Mouse (Mus musculus) CH12.LX (cell line): ENCODE data around the gene Gm9044. TPM values are rescaled to one million over a fixed set of nuclear protein-coding genes. Genes with fewer than 3 reads are reported as not detected.
"Not testable (repeated sequence)": the region's sequence is repeated elsewhere in the genome, so short reads cannot be mapped to it uniquely, and the experiment has no call there.

ENCODE experiments used
- DNase-seq: peaks from one replicate; pipeline ENCODE4 v3.0.0-alpha.2; 2013; ENCODE audit errors: extremely low read depth
- H3K27ac ChIP-seq: 2 replicates; pipeline ENCODE4 v1.5.1; 2012; ENCODE audit warnings: low read depth, mild to moderate bottlenecking, control low read depth, moderate library complexity; ENCODE audit not compliant: insufficient read depth
- H3K27me3 ChIP-seq: replicated peaks from 2 replicates; pipeline ENCODE3; 2012; ENCODE audit warnings: inconsistent platforms
- H3K36me3 ChIP-seq, 2 experiments: replicated peaks in 1 of 2; 2 replicates each; pipeline versions ENCODE3 to v1.6.1; 2012; ENCODE audit warnings: inconsistent platforms in 1 of 2, low read length in 1 of 2, mild to moderate bottlenecking in 1 of 2, mixed read lengths in 1 of 2, moderate library complexity in 1 of 2; ENCODE audit not compliant: control insufficient read depth in 1 of 2, insufficient read depth in 1 of 2
- H3K4me1 ChIP-seq, 2 experiments: 2 replicates each; pipeline ENCODE4 v1.6.1; 2012; ENCODE audit warnings: inconsistent platforms in 1 of 2, moderate library complexity in 1 of 2; ENCODE audit not compliant: insufficient read depth in 2 of 2, control insufficient read depth in 1 of 2
- H3K4me2 ChIP-seq: 2 replicates; pipeline ENCODE4 v1.6.1; 2012; ENCODE audit warnings: low read depth, mild to moderate bottlenecking, control low read depth; ENCODE audit not compliant: poor library complexity, insufficient read depth, severe bottlenecking
- H3K4me3 ChIP-seq, 3 experiments: fragments of 150-350 bp in 1 of 3; sonication (generic) in 1 of 3; replicated peaks in 1 of 3; 2 replicates each; pipeline versions ENCODE3 to v1.5.1; 2011 to 2012; ENCODE audit warnings: low read depth in 2 of 3, low read length in 2 of 3, mild to moderate bottlenecking in 2 of 3, moderate library complexity in 2 of 3, control low read depth in 1 of 3, improper control_type of control experiment in 1 of 3, inconsistent platforms in 1 of 3, mixed read lengths in 1 of 3; ENCODE audit not compliant: poor library complexity in 1 of 3
- H3K79me2 ChIP-seq: replicated peaks from 2 replicates; pipeline ENCODE4 v1.6.1; 2012; ENCODE audit warnings: mild to moderate bottlenecking, moderate library complexity; ENCODE audit not compliant: control insufficient read depth, poor library complexity, insufficient read depth, severe bottlenecking; ENCODE audit errors: extremely low read depth
- H3K9ac ChIP-seq: 2 replicates; pipeline ENCODE4 v1.6.1; 2012; ENCODE audit warnings: low read depth, mild to moderate bottlenecking, control low read depth, moderate library complexity; ENCODE audit not compliant: insufficient read depth
- H3K9me3 ChIP-seq: replicated peaks from 2 replicates; pipeline ENCODE3; 2012; ENCODE audit warnings: low read length, inconsistent platforms, mixed read lengths
- BHLHE40 ChIP-seq: IDR thresholded peaks from 2 replicates; pipeline ENCODE4 v1.6.1; 2011; ENCODE audit warnings: mild to moderate bottlenecking, low read depth, low read length, improper control_type of control experiment
- CHD2 ChIP-seq: IDR thresholded peaks from 2 replicates; pipeline ENCODE4 v1.6.1; 2011; ENCODE audit warnings: low read length, improper control_type of control experiment
- CTCF ChIP-seq, 2 experiments: IDR thresholded peaks in 1 of 2; conservative IDR thresholded peaks in 1 of 2; 2 replicates each; pipeline ENCODE4 v1.5.1; 2011 to 2012; ENCODE audit warnings: low read depth in 2 of 2, low read length in 2 of 2, improper control_type of control experiment in 1 of 2, inconsistent platforms in 1 of 2, mild to moderate bottlenecking in 1 of 2, moderate library complexity in 1 of 2
- E2F4 ChIP-seq: IDR thresholded peaks from 2 replicates; pipeline ENCODE4 v1.6.1; 2011; ENCODE audit warnings: low read depth, low read length, improper control_type of control experiment; ENCODE audit not compliant: insufficient replicate concordance
- ELF1 ChIP-seq: IDR thresholded peaks from 2 replicates; pipeline ENCODE4 v1.6.1; 2014; ENCODE audit warnings: low read depth, mild to moderate bottlenecking, inconsistent platforms, low read length, improper control_type of control experiment
- ETS1 ChIP-seq: conservative IDR thresholded peaks from 2 replicates; pipeline ENCODE4 v1.6.1; 2012; ENCODE audit warnings: low read depth, mild to moderate bottlenecking, inconsistent platforms, low read length, improper control_type of control experiment, moderate library complexity
- MAFK ChIP-seq: IDR thresholded peaks from 2 replicates; pipeline ENCODE4 v1.6.1; 2011; ENCODE audit warnings: low read length, improper control_type of control experiment; ENCODE audit not compliant: insufficient replicate concordance
- MAZ ChIP-seq: IDR thresholded peaks from 2 replicates; pipeline ENCODE4 v1.6.1; 2012; ENCODE audit warnings: low read depth, mild to moderate bottlenecking, inconsistent platforms, low read length, improper control_type of control experiment, moderate library complexity
- MEF2A ChIP-seq: IDR thresholded peaks from 2 replicates; pipeline ENCODE4 v1.6.1; 2014; ENCODE audit warnings: low read depth, mild to moderate bottlenecking, inconsistent platforms, low read length, improper control_type of control experiment, borderline replicate concordance
- MYC ChIP-seq: IDR thresholded peaks from 2 replicates; pipeline ENCODE4 v1.6.1; 2011; ENCODE audit warnings: low read depth, mild to moderate bottlenecking, improper control_type of control experiment, low read length
- NRF1 ChIP-seq: IDR thresholded peaks from 2 replicates; pipeline ENCODE4 v1.6.1; 2014; ENCODE audit warnings: low read depth, mild to moderate bottlenecking, inconsistent platforms, low read length, improper control_type of control experiment, moderate library complexity
- PAX5 ChIP-seq: IDR thresholded peaks from 2 replicates; pipeline ENCODE4 v1.6.1; 2012; ENCODE audit warnings: low read length, inconsistent platforms, mixed read lengths
- POLR2AphosphoS2 ChIP-seq: IDR thresholded peaks from 2 replicates; pipeline ENCODE4 v1.6.1; 2011; ENCODE audit warnings: low read depth, low read length, improper control_type of control experiment
- RAD21 ChIP-seq: IDR thresholded peaks from 2 replicates; pipeline ENCODE4 v1.6.1; 2011; ENCODE audit warnings: low read depth, mild to moderate bottlenecking, low read length, improper control_type of control experiment, moderate library complexity
- TCF12 ChIP-seq: IDR thresholded peaks from 2 replicates; pipeline ENCODE4 v1.6.1; 2014; ENCODE audit warnings: low read depth, mild to moderate bottlenecking, inconsistent platforms, low read length, improper control_type of control experiment
- ZKSCAN1 ChIP-seq: IDR thresholded peaks from 2 replicates; pipeline ENCODE4 v1.6.1; 2012; ENCODE audit warnings: low read depth, inconsistent platforms, low read length, improper control_type of control experiment, borderline replicate concordance
- dilution Hi-C: fragments of 300-500 bp; cut with MboI; formaldehyde crosslinking; loops from 2 replicates; pipeline ENCODE4 v1.14.3; 2020; ENCODE audit warnings: low sequenced_read_pairs; ENCODE audit not compliant: extremely low pct_unique_long_range_greater_than_20kb, extremely low pct_ligation_motif_present
- in situ Hi-C: fragments of 300-500 bp; cut with MboI; formaldehyde crosslinking; loops from 3 replicates; pipeline ENCODE4 v1.14.3; 2019; ENCODE audit warnings: low sequenced_read_pairs, low pct_ligation_motif_present, low pct_unique_long_range_greater_than_20kb, mixed read lengths
- polyA plus RNA-seq: library from polyadenylated mRNA; unstranded; fragments of >175 nt; gene quantifications from 2 replicates; pipeline ENCODE4 v1.2.1, GENCODE M21; 2012; ENCODE audit warnings: low read depth; ENCODE audit not compliant: insufficient read length
- total RNA-seq, 2 experiments: library from RNA; depleted of rRNA; stranded (reverse); fragments of 300-350 nt in 1 of 2; fragments of >200 nt in 1 of 2; gene quantifications; 2 replicates each; pipeline ENCODE4 v1.2.3; 2012 to 2014

Gene Gm9044
- total and polyA plus RNA-seq, 3 experiments: not detected

DNA sequence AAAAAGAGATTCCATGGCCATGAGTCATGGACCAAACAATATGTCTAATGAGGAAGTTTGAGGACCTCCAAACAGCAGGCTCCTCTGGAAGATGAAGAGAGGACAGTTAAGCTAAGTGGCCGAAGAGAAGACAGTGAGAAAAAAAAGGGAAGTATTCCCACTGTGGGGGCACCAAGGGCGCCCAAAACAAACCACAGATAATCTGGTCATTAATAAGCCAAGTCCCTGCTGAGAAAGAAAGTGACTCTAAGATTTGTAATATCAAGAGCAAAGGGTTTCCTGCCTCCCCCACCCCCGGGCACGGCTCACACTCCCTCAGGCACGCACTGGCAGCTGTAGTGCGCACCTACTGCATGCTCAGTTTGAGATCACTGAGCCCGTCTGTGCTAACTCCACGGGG is 13.2 kb downstream of the Gm9044 start:
- H3K4me2 ChIP-seq: no peak overlapping the region
- H3K27me3 ChIP-seq: no peaks in the 10 kb centered on the region
- no peak overlapping the region for H3K4me3 ChIP-seq
- in situ Hi-C loops (no loop called here), dilution Hi-C loops (no loop called here)
- no peaks in the 10 kb centered on the region for H3K4me1 ChIP-seq
- TF ChIP-seq RAD21 (no peak), ELF1 (no peak), CHD2 (no peak), NRF1 (no peak), ETS1 (no peak), MEF2A (no peak)
- H3K27ac ChIP-seq: no peak overlapping the region
- no peaks in the 10 kb centered on the region for H3K79me2 ChIP-seq
- no peaks in the 10 kb centered on the region for H3K36me3 ChIP-seq
- no peak overlapping the region for H3K9ac ChIP-seq
- H3K9me3 ChIP-seq: no peaks in the 10 kb centered on the region
- DNase-seq: peak; percentile 2

DNA sequence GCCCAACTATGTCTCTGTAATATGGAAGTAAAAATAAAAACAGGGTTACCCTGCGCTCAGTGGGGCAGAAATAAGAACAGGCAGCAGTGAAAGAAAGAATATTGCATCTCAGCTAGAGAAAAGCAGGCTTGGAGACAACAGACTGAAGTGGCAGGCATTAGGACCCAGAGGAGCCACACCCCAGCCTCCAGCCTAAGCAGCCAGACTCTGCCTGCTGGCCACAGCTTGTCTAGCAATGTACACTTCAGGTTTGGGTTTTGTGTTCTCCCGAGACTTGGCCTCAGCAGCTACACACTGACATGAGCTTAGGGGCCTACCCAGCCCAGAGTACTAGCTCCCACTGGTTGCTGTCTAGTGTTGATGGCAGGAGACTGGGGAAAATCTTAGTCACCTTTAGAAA is 30.1 kb downstream of the Gm9044 start:
- H3K9me3 ChIP-seq, H3K9ac ChIP-seq, H3K4me1 ChIP-seq, H3K27ac ChIP-seq, H3K79me2 ChIP-seq, H3K4me3 ChIP-seq, in situ Hi-C loops, H3K4me2 ChIP-seq, dilution Hi-C loops, H3K27me3 ChIP-seq, H3K36me3 ChIP-seq: not testable (repeated sequence)
- peak; percentile 17 for DNase-seq

DNA sequence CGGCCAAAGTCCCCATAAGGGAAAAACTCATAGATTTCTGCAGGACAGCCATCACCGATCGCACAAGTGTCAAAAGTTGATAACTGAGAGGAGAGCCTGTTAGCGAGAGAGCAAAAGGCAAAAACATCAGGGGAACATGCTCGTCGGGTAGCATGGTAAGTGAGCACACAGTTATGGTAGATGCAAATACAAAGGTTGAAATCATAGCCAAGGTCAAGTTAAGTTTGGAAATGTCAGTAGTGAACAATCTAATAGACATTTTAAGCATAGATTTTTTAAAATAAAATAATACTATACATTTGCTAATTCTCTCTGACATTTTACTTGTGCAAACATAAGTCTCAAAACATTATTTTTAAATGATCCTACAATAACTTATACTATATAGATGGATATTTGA is 37.3 kb downstream of the Gm9044 start, which contains the start of gene Iltifb:
TSS of gene Iltifb (minus strand) at position 101 of the 400 bp plus-strand sequence.
- dilution Hi-C loops (no loop called here), in situ Hi-C loops (no loop called here)
- no peak within 1 kb of the TSS for H3K4me3 ChIP-seq
- H3K4me2 ChIP-seq: no peak within 1 kb of the TSS
- TF ChIP-seq CTCF (conservative IDR thresholded peaks at IDR 0.05 in 1 of 2, IDR thresholded peaks at IDR 0.05 in 1 of 2; ENCODE audit: low read depth in 2 of 2, low read length in 2 of 2) (no peak), RAD21 (no peak), PAX5 (no peak), ZKSCAN1 (no peak), CHD2 (no peak), MYC (no peak), MAFK (no peak), E2F4 (no peak), TCF12 (no peak), POLR2AphosphoS2 (no peak), BHLHE40 (no peak), MAZ (no peak)
- H3K9me3 ChIP-seq: no peaks in the 10 kb centered on the region
- no peaks in the 10 kb centered on the region for H3K4me1 ChIP-seq
- H3K27ac ChIP-seq: no peak within 1 kb of the TSS
- H3K79me2 ChIP-seq: no peaks in the 10 kb centered on the region
- no peak for DNase-seq
- no peak within 1 kb of the TSS for H3K9ac ChIP-seq
- no peaks in the 10 kb centered on the region for H3K27me3 ChIP-seq
- no peaks in the 10 kb centered on the region for H3K36me3 ChIP-seq

DNA sequence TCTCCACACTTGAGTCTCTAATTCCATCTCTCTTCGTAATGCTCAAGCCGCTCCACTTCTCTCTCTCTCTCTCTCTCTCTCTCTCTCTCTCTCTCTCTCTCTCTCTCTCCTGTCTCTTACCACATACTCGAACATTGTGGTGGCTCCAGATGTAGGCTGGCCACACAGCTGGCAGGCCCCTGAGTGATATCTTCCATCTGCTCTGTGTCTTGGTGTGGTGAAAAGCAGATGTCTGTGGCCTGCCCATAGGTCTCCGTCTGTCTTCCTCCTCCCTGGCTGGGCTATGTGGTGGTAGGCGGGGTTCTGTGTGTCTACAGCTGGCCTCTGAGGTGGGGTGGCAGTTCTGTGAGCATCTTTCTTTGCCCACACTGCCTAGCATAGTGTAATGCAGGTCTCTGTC is 49.2 kb downstream of the Gm9044 start:
- DNase-seq, in situ Hi-C loops, H3K9me3 ChIP-seq, H3K9ac ChIP-seq, H3K27ac ChIP-seq, H3K4me2 ChIP-seq, H3K36me3 ChIP-seq, H3K27me3 ChIP-seq, H3K4me3 ChIP-seq, H3K4me1 ChIP-seq, H3K79me2 ChIP-seq, dilution Hi-C loops: not testable (repeated sequence)
